Mouse (Mus musculus) midbrain, embryonic 11.5 days (tissue): ENCODE data around the gene Prss33. TPM values are rescaled to one million over a fixed set of nuclear protein-coding genes. Genes with fewer than 3 reads are reported as not detected.

Source experiments
- ATAC-seq: fragments of 200-750 bp; cut with Nextera tagmentation; 2 replicates; pipeline ENCODE4 v1.8.0; 2017; ENCODE audit warnings: moderate TSS enrichment, moderate library complexity; ENCODE audit not compliant: low FRiP score
- DNase-seq: peaks from one replicate; pipeline ENCODE4 v3.0.0; 2015; ENCODE audit warnings: low spot score; ENCODE audit errors: missing footprints
- H3K27ac ChIP-seq: fragments of 300-500 bp; sonication (generic); 2 replicates; pipeline ENCODE4 v1.5.1; 2014; ENCODE audit warnings: low read depth, low read length
- H3K27me3 ChIP-seq: fragments of 300-500 bp; sonication (generic); 2 replicates; pipeline ENCODE4 v1.6.1; 2014; ENCODE audit warnings: mild to moderate bottlenecking, low read length, moderate library complexity, mixed read lengths; ENCODE audit not compliant: control insufficient read depth, insufficient read depth
- H3K36me3 ChIP-seq: fragments of 300-500 bp; sonication (generic); 2 replicates; pipeline ENCODE4 v1.6.1; 2014; ENCODE audit warnings: mild to moderate bottlenecking, low read length, moderate library complexity, mixed read lengths; ENCODE audit not compliant: control insufficient read depth, insufficient read depth
- H3K4me1 ChIP-seq: fragments of 300-500 bp; sonication (generic); 2 replicates; pipeline ENCODE4 v1.6.1; 2014; ENCODE audit warnings: low read length; ENCODE audit not compliant: control insufficient read depth, insufficient read depth
- H3K4me2 ChIP-seq: fragments of 300-500 bp; sonication (generic); 2 replicates; pipeline ENCODE4 v1.6.1; 2014; ENCODE audit warnings: mild to moderate bottlenecking, moderate library complexity
- H3K4me3 ChIP-seq: fragments of 300-500 bp; sonication (generic); 2 replicates; pipeline ENCODE4 v1.5.1; 2014; ENCODE audit warnings: low read depth, low read length
- H3K9ac ChIP-seq: fragments of 300-500 bp; sonication (generic); 2 replicates; pipeline ENCODE4 v1.6.1; 2014; ENCODE audit warnings: low read length
- H3K9me3 ChIP-seq: fragments of 300-500 bp; sonication (generic); 2 replicates; pipeline ENCODE4 v1.6.1; 2016; ENCODE audit warnings: low read length; ENCODE audit not compliant: control insufficient read depth
- WGBS: fragments of 180-500 bp; shearing (Covaris S2); extraction: QIAGEN DNeasy Blood & Tissue Kit; methylation state at CpG from one replicate; pipeline ENCODE4 v1.1.7; 2014; 5-methylcytosine and 5-hydroxymethylcytosine counted together
- polyA plus RNA-seq: library from polyadenylated mRNA; unstranded; fragments of >200 nt; fragmentation: Nextera tagmentation; extraction: Ambion mirVana; gene quantifications from 2 replicates; pipeline ENCODE4 v1.2.1, GENCODE M21; 2014

Gene Prss33
- polyA plus RNA-seq, 1 experiment from 2014 or later: 0.27 TPM

DNA sequence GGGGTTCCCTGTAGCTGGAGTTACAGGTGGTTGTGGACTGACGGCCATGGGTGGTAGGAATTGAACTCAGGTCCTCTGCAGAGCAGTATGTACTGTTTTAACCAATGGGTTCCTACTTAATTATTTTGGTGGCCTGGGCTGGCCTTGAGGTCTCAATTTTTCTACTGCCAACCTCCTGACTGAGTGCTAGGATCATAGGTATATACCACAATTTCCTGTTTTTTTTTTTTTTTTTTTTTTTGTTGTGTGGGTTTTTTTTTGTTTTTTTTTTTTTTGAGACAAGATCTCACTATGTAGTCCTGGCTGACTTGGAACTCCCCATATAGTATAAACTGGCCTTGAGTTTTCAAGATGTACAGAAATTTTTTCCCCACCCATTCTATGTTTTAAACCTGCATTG, 4.7 kb downstream of the Prss33 start:
- Histone ChIP-seq H3K4me2 (no peak overlapping the region), H3K9me3 (no peaks in the 10 kb centered on the region), H3K9ac (no peak overlapping the region), H3K27me3 (no peaks in the 10 kb centered on the region; the same call in 1 of the 2 replicates), H3K27ac (no peak overlapping the region), H3K4me3 (no peak overlapping the region), H3K36me3 (no peaks in the 10 kb centered on the region; the same call in 1 of the 2 replicates), H3K4me1 (peaks cover 12% of the 10 kb centered on the region)
- DNase-seq (no peak), ATAC-seq (no peak)
- 97% methylated on average over 1 of the region's 1 CpGs for WGBS

DNA sequence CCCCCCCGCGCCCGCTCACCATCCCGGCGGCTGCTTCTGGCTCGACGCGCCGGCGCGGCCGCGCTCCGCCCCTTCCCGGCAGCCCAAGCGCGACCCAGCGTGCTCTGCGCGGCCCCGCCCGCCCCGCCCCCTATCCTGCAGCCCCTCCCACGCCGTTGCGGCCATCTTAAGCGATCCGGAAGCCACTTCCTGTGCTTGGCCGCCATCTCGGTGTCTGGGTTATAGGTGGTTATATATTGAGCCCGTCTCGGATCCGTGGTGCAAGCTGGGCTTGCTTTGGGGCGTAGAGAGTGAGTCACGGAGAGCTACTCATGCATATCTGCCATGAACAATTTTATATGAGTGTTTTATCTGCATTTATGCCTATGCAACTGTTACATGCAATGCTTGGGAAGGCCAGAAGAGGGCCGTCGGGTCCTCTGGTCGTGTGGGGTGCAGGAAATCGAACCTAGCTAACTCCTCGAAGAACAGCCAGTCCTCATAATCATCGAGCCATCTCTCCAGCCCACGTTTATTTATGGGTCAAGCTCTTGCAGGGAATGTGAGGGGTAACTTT, 6.7 kb downstream of the Prss33 start, which contains the start of gene Elob:
Gene Elob, minus strand, starts transcription at position 73 of the 556 bp plus-strand sequence.
- peaks cover 15% of the 10 kb centered on the region for H3K36me3 ChIP-seq
- under 1% methylated on average over 29 of the region's 42 CpGs for WGBS
- H3K9me3 ChIP-seq: no peaks in the 10 kb centered on the region
- DNase-seq (peak; percentile 98), ATAC-seq (peak; percentile 96)
- peak within 1 kb of the TSS; percentile 77 for H3K27ac ChIP-seq
- H3K4me3 ChIP-seq: peak within 1 kb of the TSS; percentile 81
- H3K4me1 ChIP-seq: peaks cover 9% of the 10 kb centered on the region
- no peaks in the 10 kb centered on the region; the same call in 1 of the 2 replicates for H3K27me3 ChIP-seq
- H3K9ac ChIP-seq: peak within 1 kb of the TSS; percentile 90
- peak within 1 kb of the TSS; percentile 56 for H3K4me2 ChIP-seq

GRCm38 (mm10) chr17:23828271-23829001, 7.4 kb downstream of the Prss33 start:
- Histone ChIP-seq H3K9ac (peak overlapping the region; percentile 90), H3K4me1 (peaks cover 9% of the 10 kb centered on the region), H3K36me3 (peaks cover 21% of the 10 kb centered on the region), H3K4me2 (peak overlapping the region; percentile 56), H3K27me3 (no peaks in the 10 kb centered on the region; the same call in 1 of the 2 replicates), H3K9me3 (no peaks in the 10 kb centered on the region), H3K27ac (peak overlapping the region; percentile 77), H3K4me3 (peak overlapping the region; percentile 81)
- ATAC-seq: peak; percentile 86
- DNase-seq: peak; percentile 94
- under 1% methylated on average over 47 of the region's 47 CpGs for WGBS

DNA sequence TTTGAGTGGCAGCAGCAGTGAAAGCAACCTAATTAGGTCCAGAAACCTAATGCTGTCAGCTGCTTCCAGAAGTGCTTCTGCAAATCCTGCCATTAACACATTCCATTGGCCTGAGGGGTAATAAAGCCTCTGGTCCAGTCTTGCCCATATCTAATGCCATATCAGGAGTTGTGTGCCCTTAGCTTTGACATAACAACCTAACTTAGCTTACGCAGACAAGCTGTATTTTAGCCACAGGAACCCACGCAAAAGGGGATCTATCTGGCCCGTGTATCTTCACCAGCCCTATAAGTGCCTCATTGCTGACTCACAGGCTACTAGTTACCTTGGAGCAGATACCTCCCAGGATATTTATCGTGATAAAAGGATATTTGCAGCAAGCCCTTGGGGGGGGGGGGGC, 10.3 kb downstream of the Prss33 start:
- no peaks in the 10 kb centered on the region for H3K27me3 ChIP-seq
- no peak overlapping the region for H3K4me2 ChIP-seq
- no peak for DNase-seq
- H3K9me3 ChIP-seq: no peaks in the 10 kb centered on the region
- peaks cover 9% of the 10 kb centered on the region for H3K4me1 ChIP-seq
- no peak overlapping the region for H3K27ac ChIP-seq
- H3K4me3 ChIP-seq: no peak overlapping the region
- H3K9ac ChIP-seq: no peak overlapping the region
- ATAC-seq: no peak
- peaks cover 41% of the 10 kb centered on the region for H3K36me3 ChIP-seq
- 94% methylated on average over 4 of the region's 4 CpGs for WGBS

- DNase-seq: no peak
- Histone ChIP-seq H3K4me1 (peaks cover 7% of the 10 kb centered on the region), H3K27ac (no peak overlapping the region), H3K36me3 (peaks cover 60% of the 10 kb centered on the region), H3K4me3 (no peak overlapping the region), H3K9ac (no peak overlapping the region), H3K9me3 (peaks cover 1% of the 10 kb centered on the region; the same call in 1 of the 2 replicates), H3K4me2 (no peak overlapping the region), H3K27me3 (no peaks in the 10 kb centered on the region)
- 93% methylated on average over 12 of the region's 12 CpGs for WGBS
- ATAC-seq: peak; percentile 34; the same call in 1 of the 2 replicates
Observed at GRCm38 (mm10) chr17:23823614-23824013, 12.2 kb downstream of the Prss33 start.

GRCm38 (mm10) chr17:23823018-23823417, 12.8 kb downstream of the Prss33 start:
- no peak for ATAC-seq
- no peak overlapping the region for H3K9ac ChIP-seq
- H3K4me3 ChIP-seq: no peak overlapping the region
- H3K4me1 ChIP-seq: peaks cover 7% of the 10 kb centered on the region
- H3K4me2 ChIP-seq: no peak overlapping the region
- H3K36me3 ChIP-seq: peaks cover 66% of the 10 kb centered on the region
- H3K9me3 ChIP-seq: peaks cover 7% of the 10 kb centered on the region; the same call in 1 of the 2 replicates
- H3K27me3 ChIP-seq: no peaks in the 10 kb centered on the region
- 85% methylated on average over 16 of the region's 16 CpGs for WGBS
- DNase-seq: no peak
- H3K27ac ChIP-seq: no peak overlapping the region

- Histone ChIP-seq H3K27ac (no peak overlapping the region), H3K4me2 (no peak overlapping the region), H3K27me3 (no peaks in the 10 kb centered on the region), H3K9me3 (peaks cover 12% of the 10 kb centered on the region), H3K36me3 (peaks cover 76% of the 10 kb centered on the region), H3K4me1 (no peaks in the 10 kb centered on the region), H3K4me3 (no peak overlapping the region), H3K9ac (no peak overlapping the region)
- ATAC-seq (no peak), DNase-seq (no peak)
- 82% methylated on average over 6 of the region's 6 CpGs for WGBS
Observed at GRCm38 (mm10) chr17:23822094-23822493, 13.8 kb downstream of the Prss33 start.

DNA sequence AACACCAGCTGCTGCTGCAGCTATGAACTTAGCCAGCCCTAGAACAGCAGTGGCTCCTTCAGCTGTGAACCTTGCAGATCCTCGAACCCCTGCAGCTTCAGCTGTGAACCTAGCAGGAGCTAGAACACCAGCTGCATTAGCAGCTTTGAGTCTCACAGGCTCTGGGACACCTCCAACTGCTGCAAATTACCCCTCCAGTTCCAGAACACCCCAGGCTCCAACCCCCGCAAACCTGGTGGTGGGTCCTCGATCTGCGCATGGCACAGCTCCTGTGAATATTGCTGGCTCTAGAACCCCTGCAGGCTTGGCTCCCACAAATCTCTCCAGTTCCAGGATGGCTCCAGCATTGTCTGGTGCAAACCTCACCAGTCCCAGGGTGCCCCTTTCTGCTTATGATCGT, 15.1 kb downstream of the Prss33 start:
- H3K27ac ChIP-seq: no peak overlapping the region
- no peak overlapping the region for H3K9ac ChIP-seq
- no peak for DNase-seq
- H3K9me3 ChIP-seq: peaks cover 12% of the 10 kb centered on the region
- no peaks in the 10 kb centered on the region for H3K4me1 ChIP-seq
- H3K4me3 ChIP-seq: no peak overlapping the region
- no peak for ATAC-seq
- peaks cover 85% of the 10 kb centered on the region for H3K36me3 ChIP-seq
- no peak overlapping the region for H3K4me2 ChIP-seq
- WGBS: 98% methylated on average over 5 of the region's 5 CpGs
- H3K27me3 ChIP-seq: no peaks in the 10 kb centered on the region

DNA sequence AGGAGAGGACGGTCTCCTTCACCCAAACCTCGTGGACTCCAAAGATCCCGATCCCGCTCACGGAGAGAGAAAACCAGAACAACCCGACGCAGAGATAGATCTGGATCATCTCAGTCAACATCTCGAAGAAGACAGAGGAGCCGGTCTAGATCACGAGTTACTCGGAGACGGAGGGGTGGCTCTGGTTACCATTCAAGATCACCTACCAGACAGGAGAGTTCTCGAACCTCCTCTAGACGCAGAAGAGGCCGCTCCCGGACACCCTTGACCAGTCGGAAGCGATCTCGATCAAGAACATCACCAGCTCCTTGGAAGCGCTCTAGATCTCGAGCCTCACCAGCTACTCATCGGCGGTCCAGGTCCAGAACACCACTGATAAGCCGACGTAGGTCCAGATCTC, 16.6 kb downstream of the Prss33 start:
- H3K9me3 ChIP-seq: peaks cover 14% of the 10 kb centered on the region
- no peaks in the 10 kb centered on the region for H3K27me3 ChIP-seq
- H3K27ac ChIP-seq: no peak overlapping the region
- no peak overlapping the region for H3K4me2 ChIP-seq
- H3K4me1 ChIP-seq: no peaks in the 10 kb centered on the region
- WGBS: 96% methylated on average over 25 of the region's 25 CpGs
- DNase-seq (no peak), ATAC-seq (no peak)
- H3K9ac ChIP-seq: no peak overlapping the region
- no peak overlapping the region for H3K4me3 ChIP-seq
- H3K36me3 ChIP-seq: peaks cover 88% of the 10 kb centered on the region
